Mouse (Mus musculus): ENCODE data around the gene Add2.

The Add2 gene

DNA sequence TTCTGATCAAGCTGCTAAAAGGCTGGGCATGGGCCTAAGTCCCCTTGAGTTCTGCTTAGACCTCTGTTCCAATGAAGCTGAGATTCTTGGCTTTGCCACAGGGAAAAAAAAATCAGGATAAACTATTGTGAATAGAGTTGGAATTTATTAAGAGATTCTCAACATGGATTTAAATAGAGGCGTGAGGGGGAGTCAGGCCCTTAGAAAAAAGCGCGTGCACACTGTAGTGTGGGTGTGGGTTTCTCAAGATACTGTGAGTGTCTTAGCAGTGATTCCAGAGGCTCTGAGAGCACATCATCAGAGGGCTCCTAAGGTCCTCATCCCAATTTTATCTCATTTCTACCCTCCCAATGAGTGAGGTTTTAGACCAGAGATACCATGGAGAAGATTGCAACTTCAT lies 31.7 kb downstream of the Add2 start:
- DNase-seq (ENCODE audit: low read depth, low spot score): no peak
- no peaks in the 10 kb centered on the region for H3K36me3 ChIP-seq (ENCODE audit: control insufficient read depth, insufficient read depth, low read length, poor library complexity, severe bottlenecking)
- H3K27me3 ChIP-seq (ENCODE audit: control insufficient read depth, insufficient read depth, low read length, poor library complexity, severe bottlenecking): no peaks in the 10 kb centered on the region

DNA sequence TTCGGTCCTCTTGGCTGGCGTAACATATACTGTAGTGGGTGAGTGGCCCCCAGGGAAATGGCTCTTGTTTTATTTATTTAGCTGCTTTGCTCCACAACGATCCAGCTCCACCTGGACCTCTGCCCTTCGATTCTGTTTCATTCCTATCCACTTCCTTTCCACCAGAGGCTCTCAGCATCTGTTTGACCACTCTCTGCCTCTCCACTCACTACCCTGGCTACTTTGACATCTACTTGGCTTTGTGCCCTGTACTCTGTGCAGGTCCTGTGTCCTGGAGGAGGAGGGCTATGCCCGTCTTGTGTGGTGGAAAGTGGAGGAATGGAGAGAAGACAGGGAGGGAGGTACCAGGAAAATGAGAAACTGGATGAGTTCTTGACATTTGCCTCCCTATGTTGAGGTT lies 33.7 kb downstream of the Add2 start:
- Histone ChIP-seq H3K36me3 (ENCODE audit: control insufficient read depth, insufficient read depth, low read length, poor library complexity, severe bottlenecking) (no peaks in the 10 kb centered on the region), H3K27me3 (ENCODE audit: control insufficient read depth, insufficient read depth, low read length, poor library complexity, severe bottlenecking) (no peaks in the 10 kb centered on the region)
- DNase-seq (ENCODE audit: low read depth, low spot score): no peak

DNA sequence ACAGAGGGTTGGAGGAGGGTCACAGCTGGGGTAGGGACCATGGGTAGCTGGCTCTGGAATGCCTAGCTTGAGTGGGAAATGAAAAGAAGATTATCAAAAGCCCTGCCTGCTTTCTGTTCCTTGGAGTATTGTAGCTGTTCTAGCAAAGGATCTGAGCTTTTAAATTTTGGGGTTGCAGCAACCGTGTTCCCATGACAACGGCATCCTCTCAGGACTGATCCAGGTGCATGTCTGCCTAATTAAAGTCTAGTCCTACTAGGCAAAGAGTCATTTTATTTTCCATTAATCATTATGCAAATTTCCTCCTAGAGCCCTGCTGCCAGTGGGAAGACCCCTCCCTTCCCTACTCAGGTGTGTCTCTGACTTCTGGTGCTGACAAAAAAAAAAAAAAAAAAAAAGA lies 34.2 kb downstream of the Add2 start:
- DNase-seq (ENCODE audit: low read depth, low spot score): no peak
- Histone ChIP-seq H3K27me3 (ENCODE audit: control insufficient read depth, insufficient read depth, low read length, poor library complexity, severe bottlenecking) (no peaks in the 10 kb centered on the region), H3K36me3 (ENCODE audit: control insufficient read depth, insufficient read depth, low read length, poor library complexity, severe bottlenecking) (no peaks in the 10 kb centered on the region)

DNA sequence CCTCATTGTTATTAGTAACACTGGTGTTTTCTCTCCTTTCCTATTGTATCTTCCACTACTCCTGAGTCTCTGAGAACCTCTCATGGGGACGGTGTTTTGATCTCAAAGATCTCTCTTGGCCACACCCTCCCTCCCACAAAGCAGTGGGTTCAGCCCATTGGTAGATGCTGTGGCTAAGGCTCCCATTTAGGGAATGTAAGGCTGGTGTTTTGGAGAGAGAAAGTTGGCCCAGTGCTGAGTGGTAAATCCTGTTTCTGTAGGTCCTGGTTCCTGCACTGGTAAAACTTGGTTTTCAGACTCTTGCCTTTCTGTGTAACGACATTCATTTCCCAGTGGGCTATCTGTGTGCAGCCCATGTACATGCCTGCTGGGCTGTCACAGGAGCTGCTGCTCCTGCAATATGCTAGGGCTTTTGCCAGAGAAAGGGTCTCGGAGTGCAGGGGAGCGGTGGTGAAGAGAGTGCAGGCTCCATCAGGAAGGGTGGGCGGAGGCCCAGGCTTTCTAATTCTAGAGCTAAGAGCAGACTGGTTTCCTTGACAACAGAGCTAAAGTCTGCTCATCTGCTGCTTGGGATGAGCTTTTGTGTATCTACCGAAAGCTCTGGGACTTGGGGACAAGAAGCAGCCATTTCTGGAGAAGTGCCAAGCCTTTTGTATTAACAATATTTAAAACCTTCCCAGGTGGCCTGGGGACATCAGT lies 36.0 kb downstream of the Add2 start:
- no peaks in the 10 kb centered on the region for H3K27me3 ChIP-seq (ENCODE audit: control insufficient read depth, insufficient read depth, low read length, poor library complexity, severe bottlenecking)
- no peaks in the 10 kb centered on the region for H3K36me3 ChIP-seq (ENCODE audit: control insufficient read depth, insufficient read depth, low read length, poor library complexity, severe bottlenecking)
- DNase-seq (ENCODE audit: low read depth, low spot score): no peak

DNA sequence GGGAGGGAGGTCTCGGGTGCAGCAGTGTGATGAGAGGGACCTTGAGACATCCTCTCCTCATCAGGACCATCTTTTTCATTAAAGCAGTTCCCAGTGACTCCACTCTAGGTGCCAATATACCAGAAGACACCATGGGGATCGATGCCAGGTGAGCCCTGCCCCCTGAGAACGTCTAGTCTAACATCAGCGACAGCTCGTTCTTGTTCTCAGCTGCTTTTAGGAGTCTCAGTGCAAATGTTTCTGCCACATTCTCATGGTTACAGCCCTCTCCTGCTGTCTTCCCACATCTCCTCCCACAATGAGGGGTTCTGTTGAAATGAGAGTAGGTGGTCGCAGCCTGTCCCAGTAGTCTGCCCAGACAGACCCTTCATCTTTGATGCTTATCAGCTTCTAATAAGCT lies 38.2 kb downstream of the Add2 start:
- Histone ChIP-seq H3K27me3 (ENCODE audit: control insufficient read depth, insufficient read depth, low read length, poor library complexity, severe bottlenecking) (no peaks in the 10 kb centered on the region), H3K36me3 (ENCODE audit: control insufficient read depth, insufficient read depth, low read length, poor library complexity, severe bottlenecking) (no peaks in the 10 kb centered on the region)
- no peak for DNase-seq (ENCODE audit: low read depth, low spot score)

DNA sequence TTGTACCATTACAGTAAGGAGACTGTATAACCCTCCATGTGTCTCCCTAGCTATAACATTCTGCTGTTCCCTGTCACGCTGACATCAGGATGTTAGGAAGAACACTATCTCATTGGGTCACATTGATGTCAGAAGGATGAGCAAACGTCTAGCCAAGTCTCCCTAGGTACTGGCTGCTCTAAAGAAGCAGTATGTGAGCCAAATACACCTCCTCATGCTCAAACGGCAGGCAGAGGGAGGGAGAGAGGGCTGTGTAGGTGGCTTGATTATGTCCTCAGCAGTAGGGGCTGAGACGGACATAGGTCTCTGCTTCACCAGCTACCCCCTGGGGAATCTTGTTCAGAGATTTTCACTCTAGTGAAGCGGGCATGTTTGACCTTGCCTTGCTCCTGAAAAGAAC lies 38.7 kb downstream of the Add2 start:
- H3K36me3 ChIP-seq (ENCODE audit: control insufficient read depth, insufficient read depth, low read length, poor library complexity, severe bottlenecking): no peaks in the 10 kb centered on the region
- H3K27me3 ChIP-seq (ENCODE audit: control insufficient read depth, insufficient read depth, low read length, poor library complexity, severe bottlenecking): no peaks in the 10 kb centered on the region
- no peak for DNase-seq (ENCODE audit: low read depth, low spot score)

DNA sequence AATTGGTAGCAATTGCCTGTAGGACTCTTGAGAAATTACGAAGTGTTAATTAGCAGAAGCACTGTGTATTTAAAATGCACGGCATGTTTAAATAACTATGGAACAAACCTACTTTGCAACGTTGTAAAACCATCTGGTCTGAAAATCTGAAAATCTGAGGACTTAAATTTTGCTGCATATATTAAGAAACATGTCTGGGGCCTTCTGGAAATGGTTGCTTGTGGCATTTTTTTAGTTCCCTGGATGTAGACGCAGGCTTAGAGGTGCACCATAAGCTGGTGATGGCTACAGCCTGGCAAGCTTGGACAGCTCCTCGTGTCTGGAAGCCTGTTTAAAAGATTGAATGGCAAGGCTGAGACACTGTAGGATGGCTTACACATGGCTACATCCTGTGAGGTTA lies 40.5 kb downstream of the Add2 start:
- no peaks in the 10 kb centered on the region for H3K36me3 ChIP-seq (ENCODE audit: control insufficient read depth, insufficient read depth, low read length, poor library complexity, severe bottlenecking)
- no peak for DNase-seq (ENCODE audit: low read depth, low spot score)

DNA sequence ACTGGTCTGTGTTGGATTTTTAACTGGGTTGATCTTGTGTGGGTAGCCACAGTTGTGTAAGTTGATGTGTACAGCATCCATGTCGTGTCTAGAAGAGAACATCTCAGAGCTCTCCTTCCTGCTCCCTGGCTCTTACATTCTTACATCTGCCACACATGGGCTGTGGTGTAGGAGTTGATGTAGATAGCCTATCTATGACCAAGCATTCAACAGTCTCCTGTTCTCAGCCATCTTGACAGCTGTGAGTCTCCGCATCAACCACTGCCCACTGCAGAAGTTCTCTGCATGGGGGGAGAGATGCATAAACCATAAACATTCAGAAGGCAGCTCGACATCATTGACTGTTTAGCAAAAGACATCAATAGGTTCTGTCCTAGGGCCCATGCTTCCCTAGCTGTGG lies 41.4 kb downstream of the Add2 start:
- H3K36me3 ChIP-seq (ENCODE audit: control insufficient read depth, insufficient read depth, low read length, poor library complexity, severe bottlenecking): no peaks in the 10 kb centered on the region
- DNase-seq (ENCODE audit: low read depth, low spot score): no peak
- H3K27me3 ChIP-seq (ENCODE audit: control insufficient read depth, insufficient read depth, low read length, poor library complexity, severe bottlenecking): no peaks in the 10 kb centered on the region

More for the DNA sequence above, 40.5 kb downstream of the Add2 start:
- H3K27me3 ChIP-seq (ENCODE audit: control insufficient read depth, insufficient read depth, low read length, poor library complexity, severe bottlenecking): no peaks in the 10 kb centered on the region

DNA sequence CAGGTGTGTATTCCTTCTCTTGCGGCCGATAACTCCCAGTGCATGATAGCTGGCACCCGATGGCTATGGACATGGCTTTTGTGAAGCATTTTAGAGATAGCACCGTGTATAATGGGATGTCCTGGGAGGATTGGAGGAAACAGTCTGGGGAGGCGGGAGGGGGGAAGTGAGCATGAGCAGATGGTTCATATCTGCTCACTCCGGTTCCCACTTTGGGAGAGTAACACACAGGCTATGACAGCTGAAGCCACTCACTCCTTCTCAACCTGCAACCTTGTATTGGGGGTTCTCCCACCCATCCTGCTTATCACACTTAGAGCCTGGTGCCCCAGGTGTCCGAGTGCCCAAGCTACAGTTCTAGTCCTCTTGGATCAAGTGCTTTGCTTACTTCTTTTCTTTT lies 41.8 kb downstream of the Add2 start:
- DNase-seq (ENCODE audit: low read depth, low spot score): no peak
- Histone ChIP-seq H3K36me3 (ENCODE audit: control insufficient read depth, insufficient read depth, low read length, poor library complexity, severe bottlenecking) (no peaks in the 10 kb centered on the region), H3K27me3 (ENCODE audit: control insufficient read depth, insufficient read depth, low read length, poor library complexity, severe bottlenecking) (no peaks in the 10 kb centered on the region)

DNA sequence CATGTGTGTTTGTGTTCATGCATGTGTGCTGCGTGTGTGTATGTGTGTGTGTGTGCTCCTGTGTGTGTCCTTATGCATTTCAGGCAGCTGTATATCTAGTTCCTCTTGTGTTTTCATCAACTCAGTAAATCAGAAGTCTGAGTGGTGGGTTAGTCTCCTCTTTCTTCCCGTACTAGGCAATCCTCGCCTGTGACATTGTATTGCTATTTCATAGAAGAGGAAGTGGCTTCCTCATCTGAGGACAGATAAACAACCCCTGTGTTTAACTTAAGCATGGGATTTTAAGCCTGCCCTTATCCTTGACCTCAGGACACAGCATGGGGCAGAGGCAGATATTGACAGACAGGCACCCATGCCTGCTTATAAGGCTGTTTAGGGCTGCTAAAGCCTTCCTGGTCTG lies 45.4 kb downstream of the Add2 start:
- Histone ChIP-seq H3K36me3 (ENCODE audit: control insufficient read depth, insufficient read depth, low read length, poor library complexity, severe bottlenecking) (no peaks in the 10 kb centered on the region), H3K27me3 (ENCODE audit: control insufficient read depth, insufficient read depth, low read length, poor library complexity, severe bottlenecking) (no peaks in the 10 kb centered on the region)
- DNase-seq (ENCODE audit: low read depth, low spot score): no peak

DNA sequence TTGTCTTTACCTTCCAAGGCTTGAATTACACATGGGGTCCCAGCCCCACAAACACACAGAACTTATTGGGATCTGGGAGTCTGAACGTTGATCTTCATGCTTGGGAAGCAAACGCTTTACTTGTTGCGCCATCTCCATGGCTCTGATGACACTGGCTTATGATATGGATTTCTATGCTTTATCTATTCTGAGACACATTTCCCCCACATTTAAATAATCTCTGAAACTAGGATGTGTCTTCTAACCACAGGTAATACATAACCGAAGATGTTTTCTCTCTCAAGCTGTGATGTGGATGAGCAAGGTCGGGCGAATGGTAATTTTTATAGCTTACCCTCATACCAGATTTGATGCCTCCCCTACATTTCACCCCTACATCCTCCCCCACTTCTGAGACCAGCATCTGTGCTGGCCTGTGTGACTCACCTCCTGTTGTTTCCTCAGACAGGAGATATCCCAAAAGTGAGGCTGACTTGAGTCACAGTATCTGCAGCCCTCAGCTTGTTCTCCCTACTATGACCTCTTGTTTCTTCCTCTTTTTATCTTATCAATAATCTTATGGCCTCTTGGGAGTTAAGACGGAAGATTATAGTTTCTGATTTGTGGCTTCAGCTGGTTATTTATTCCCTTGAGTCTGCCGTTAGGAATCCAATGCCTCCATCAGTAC lies 46.2 kb downstream of the Add2 start:
- H3K27me3 ChIP-seq (ENCODE audit: control insufficient read depth, insufficient read depth, low read length, poor library complexity, severe bottlenecking): no peaks in the 10 kb centered on the region
- DNase-seq (ENCODE audit: low read depth, low spot score): no peak
- H3K36me3 ChIP-seq (ENCODE audit: control insufficient read depth, insufficient read depth, low read length, poor library complexity, severe bottlenecking): no peaks in the 10 kb centered on the region

DNA sequence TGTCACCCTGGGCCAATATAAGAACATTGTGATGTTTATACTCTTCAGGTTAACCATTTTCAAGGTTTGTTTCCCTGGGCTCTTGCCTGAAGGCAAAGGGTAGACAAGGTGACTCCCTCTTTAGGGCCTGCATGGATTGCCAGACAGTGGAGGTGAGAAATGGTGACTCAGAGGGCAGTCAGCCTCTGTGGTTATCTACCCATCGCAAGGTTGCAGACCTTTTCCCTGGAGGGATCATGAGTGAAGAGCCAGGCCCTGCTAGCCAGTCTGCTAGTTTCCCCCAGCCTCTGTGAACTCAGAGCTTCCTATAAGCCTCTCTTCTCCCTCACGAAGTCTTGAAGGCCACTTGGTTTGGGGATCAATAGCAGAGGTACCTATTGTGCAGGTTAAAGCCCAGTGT lies 48.0 kb downstream of the Add2 start:
- Histone ChIP-seq H3K27me3 (ENCODE audit: control insufficient read depth, insufficient read depth, low read length, poor library complexity, severe bottlenecking) (no peaks in the 10 kb centered on the region), H3K36me3 (ENCODE audit: control insufficient read depth, insufficient read depth, low read length, poor library complexity, severe bottlenecking) (no peaks in the 10 kb centered on the region)
- DNase-seq (ENCODE audit: low read depth, low spot score): no peak

DNA sequence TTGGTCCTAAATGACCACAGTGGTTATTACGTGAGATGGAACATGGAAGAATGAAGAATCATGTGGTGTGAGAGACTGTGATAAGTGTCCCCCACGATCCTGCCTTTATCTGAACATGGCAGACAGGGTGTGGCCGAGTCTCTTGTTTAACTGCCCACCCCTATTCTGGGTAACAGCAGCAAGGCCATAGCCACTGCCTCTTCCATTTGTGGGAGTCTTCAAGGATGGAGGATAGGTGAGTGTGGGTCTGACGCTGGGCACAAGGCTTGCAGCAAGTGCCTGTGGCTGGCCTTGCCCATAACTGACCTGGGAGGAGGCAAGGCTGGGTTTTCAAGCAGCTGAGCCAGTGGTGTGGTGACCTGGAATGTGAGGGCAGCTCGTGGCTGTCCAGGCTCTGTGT lies 49.4 kb downstream of the Add2 start:
- H3K36me3 ChIP-seq (ENCODE audit: control insufficient read depth, insufficient read depth, low read length, poor library complexity, severe bottlenecking): no peaks in the 10 kb centered on the region
- no peaks in the 10 kb centered on the region for H3K27me3 ChIP-seq (ENCODE audit: control insufficient read depth, insufficient read depth, low read length, poor library complexity, severe bottlenecking)
- no peak for DNase-seq (ENCODE audit: low read depth, low spot score)

DNA sequence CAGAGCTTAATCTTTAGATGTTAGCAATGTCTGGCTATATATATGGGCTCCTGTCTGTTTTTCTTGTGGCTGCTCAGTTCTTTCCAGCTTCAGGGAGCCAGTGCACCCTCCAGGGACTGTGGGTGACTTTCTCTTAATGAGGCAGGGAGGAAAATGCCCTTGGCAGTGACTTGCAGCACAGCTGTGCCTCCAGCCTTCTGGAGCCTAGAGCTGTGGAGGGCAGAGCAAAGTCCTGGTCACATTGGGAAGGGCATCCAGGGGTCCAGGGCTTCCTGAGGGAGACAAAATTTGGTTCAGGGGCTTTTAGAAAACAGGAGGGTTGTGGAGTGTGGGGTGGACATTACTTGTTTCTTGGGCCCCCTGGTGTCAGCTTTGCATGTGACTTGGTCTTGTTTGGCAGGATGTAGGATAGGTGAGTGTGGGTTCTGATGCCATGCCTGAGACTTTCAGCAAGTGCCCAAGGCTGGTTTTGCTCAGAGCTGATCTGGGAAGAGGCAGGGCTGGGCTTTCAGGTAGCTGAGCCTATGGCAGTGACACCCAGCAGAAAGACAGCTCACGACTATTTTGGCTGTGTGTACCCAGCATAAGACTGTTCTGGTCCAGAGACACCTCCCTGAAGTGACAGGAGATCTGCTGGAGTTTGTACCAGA lies 50.0 kb downstream of the Add2 start:
- Histone ChIP-seq H3K27me3 (ENCODE audit: control insufficient read depth, insufficient read depth, low read length, poor library complexity, severe bottlenecking) (no peaks in the 10 kb centered on the region), H3K36me3 (ENCODE audit: control insufficient read depth, insufficient read depth, low read length, poor library complexity, severe bottlenecking) (no peaks in the 10 kb centered on the region)
- DNase-seq (ENCODE audit: low read depth, low spot score): no peak

DNA sequence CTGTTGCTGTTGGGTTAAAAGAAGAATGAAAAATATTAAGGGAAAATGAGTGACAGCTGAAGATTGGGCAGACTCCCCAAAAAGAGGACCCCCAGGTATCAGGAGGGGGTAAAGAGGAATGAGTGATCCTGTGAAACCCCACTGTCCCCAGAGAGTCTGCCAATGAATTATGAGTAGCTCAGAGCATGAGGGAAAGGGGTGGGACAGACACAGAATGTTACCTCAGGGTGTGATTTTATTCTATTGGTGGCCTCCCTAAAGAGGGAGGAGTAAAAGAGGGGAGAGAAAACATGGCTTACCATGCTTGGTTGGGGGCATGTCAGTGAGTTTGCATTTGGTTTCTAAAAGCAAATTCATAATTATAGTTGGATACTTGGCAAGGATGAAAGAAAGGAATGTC lies 50.8 kb downstream of the Add2 start:
- no peaks in the 10 kb centered on the region for H3K36me3 ChIP-seq (ENCODE audit: control insufficient read depth, insufficient read depth, low read length, poor library complexity, severe bottlenecking)
- no peaks in the 10 kb centered on the region for H3K27me3 ChIP-seq (ENCODE audit: control insufficient read depth, insufficient read depth, low read length, poor library complexity, severe bottlenecking)
- DNase-seq (ENCODE audit: low read depth, low spot score): no peak
